Mouse (Mus musculus) regulatory T cell (primary cell): ENCODE results near the gene Unc45a.
"Not testable (repeated sequence)": the region's sequence is repeated elsewhere in the genome, so short reads cannot be mapped to it uniquely, and the experiment has no call there.

ENCODE experiments used
- in situ Hi-C: fragments of 300-600 bp; cut with MboI, MseI; formaldehyde crosslinking; loops from one replicate; pipeline ENCODE4 v1.15.1; 2025; ENCODE audit warnings: high pct_unique_total_duplicates

Gene Unc45a

GRCm38 (mm10) chr7:80330278-80330677, 10.5 kb downstream of the Unc45a start:
- in situ Hi-C loops = no loop called here

DNA sequence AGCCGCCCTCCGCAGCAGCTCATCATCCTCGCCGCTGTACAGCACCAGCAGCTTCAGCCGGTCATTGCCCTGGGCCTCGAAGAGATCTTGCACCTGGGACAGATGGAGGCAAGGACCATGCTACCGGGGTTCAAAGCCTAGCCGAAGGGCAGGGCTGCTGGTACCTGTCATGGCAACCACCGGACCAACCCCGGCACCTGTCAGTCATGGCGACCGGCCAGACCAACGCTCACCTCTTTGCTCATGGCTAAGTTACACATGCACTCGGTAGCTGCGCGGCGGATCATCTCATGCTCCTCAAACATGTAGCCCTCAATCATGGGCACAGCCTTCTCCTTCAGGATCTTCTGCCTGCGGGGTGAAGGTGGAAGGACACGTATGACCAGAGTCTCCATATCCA, 14.7 kb downstream of the Unc45a start:
- in situ Hi-C loops = no loop called here

- in situ Hi-C loops = no loop called here
Measured at GRCm38 (mm10) chr7:80325292-80325868, 15.4 kb downstream of the Unc45a start.

DNA sequence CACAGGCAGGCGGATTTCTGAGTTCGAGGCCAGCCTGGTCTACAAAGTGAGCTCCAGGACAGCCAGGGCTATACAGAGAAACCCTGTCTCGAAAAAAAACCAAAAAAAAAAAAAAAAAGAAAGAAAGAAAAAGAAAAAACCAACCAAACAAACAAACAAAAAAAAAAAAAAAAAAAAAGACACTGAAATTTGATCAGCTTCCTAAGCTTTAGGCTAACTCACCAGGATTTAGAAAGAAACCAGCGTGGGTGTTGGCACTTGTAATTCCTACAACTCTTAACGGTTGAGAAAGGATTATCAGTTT, 16.0 kb downstream of the Unc45a start:
- in situ Hi-C loops = not testable (repeated sequence)

GRCm38 (mm10) chr7:80324043-80324815, 16.6 kb downstream of the Unc45a start, which contains the start of gene Rccd1:
Gene Rccd1 (minus strand): TSS chr7:80324454.
- in situ Hi-C loops = no loop called here

DNA sequence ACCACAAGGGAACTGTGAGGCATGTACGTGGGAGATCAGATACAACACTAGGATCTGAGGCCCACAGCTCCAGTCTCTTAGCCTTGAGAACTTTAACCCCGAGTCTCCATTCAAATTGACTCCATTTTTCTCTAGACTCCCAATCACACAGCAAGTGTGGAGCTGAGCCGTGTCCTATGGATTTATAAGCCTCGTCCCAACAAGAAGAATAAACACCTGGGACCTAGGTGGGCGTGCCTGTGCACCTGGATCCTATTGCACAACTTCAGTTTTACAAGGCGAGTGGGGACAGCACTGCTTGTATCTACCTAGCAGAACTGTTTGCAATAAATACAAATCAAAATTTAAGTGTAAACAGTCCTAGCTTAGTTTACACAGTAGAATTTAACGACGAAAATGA, 17.5 kb downstream of the Unc45a start:
- in situ Hi-C loops = no loop called here

DNA sequence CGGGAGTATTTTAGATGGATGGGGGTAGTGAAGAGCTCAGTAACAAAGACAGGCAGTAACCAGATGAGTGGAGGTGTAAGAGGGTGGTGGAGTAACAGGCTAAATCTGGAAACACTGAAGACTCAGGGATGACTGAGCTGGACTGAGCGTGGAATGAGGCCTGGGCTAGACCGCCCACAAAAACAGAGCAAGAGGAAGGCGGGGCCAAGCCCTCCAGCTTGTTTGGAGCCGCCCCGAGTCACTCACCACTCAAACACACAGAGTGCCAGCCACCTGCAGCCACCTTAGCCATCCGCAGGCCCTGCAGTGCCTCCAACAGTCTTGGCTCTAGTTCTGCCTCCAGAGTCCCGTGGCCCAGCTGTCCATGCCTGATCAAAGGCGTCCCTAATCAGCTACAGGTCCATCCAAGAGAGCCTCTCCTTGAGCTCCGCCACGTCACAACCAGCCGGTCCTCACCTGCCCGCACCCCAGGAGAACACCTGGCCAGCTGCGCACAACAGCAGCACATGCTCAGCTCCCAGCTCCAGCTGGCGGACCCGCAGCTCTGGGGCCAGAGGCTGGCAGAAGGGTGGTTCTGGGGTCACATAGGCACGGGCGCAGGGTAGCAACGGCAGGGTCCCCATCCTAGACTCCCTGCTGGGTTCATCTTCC, 20.8 kb downstream of the Unc45a start:
- in situ Hi-C loops = no loop called here

DNA sequence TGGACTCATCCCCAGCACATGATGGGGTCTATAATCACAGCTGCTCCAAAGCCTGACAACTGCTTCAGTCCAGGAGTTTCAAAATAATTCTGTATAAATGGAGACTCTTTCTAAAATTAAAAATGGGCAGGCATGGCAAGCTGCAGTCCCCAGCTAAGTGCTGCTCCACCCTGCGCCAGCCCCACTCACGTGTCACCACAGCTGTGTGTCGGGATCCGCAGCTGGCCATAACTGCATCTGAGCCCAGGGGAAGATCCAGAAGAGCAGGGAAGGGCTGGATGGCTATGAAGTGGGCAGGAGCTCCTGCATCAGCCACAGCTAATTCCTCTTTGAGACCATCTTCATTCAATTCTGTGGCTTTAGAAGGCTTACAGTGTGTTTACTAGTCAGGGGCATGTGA, 22.1 kb downstream of the Unc45a start:
- in situ Hi-C loops = no loop called here

GRCm38 (mm10) chr7:80317439-80318115, 23.2 kb downstream of the Unc45a start:
- in situ Hi-C loops = no loop called here

DNA sequence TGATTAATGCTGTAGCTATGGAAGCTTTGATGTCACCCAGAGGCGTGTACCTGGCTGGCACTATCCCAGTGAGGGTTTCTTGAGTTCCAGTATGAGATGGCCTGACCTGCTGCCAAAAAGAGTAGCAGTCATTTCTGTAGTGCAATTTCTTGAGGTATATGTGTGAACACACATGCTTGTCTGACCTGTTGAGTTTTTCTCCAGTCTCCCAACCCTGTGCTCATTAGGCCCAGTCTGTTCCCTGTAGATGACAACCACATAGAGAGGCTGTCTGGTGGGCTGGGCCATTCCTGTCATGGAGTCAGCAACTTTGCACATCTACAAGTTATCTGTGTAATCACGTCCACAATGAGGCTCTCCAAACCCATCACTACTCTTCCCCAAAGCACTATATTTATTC, 25.1 kb downstream of the Unc45a start:
- in situ Hi-C loops = no loop called here

DNA sequence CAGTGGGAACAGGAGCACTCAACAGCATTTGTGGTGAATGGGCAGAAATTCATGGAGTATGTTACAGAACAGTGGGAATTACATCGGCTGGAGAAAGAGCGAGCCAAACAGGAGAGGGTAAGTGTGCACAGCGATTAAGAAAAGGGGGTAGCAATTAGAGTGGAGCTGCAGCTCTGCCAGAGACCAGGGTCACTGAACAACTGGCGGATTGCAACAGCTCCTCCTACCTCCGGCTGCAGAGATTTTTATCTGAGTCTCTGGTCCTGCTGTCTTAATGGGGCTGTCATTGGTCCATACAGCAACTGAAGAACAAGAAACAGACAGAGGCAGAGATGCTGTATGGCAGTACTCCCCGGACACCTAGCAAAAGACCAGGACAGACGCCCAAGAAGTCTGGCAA, 30.0 kb downstream of the Unc45a start:
- in situ Hi-C loops = no loop called here

GRCm38 (mm10) chr7:80307766-80308165, 33.0 kb downstream of the Unc45a start:
- in situ Hi-C loops = no loop called here

GRCm38 (mm10) chr7:80301522-80301921, 39.3 kb downstream of the Unc45a start:
- in situ Hi-C loops = no loop called here

GRCm38 (mm10) chr7:80299568-80299967, 41.2 kb downstream of the Unc45a start:
- in situ Hi-C loops = no loop called here

- in situ Hi-C loops = no loop called here
Measured at GRCm38 (mm10) chr7:80298754-80299153, 42.1 kb downstream of the Unc45a start.

GRCm38 (mm10) chr7:80297041-80297440, 43.8 kb downstream of the Unc45a start:
- in situ Hi-C loops = no loop called here

GRCm38 (mm10) chr7:80296462-80296861, 44.3 kb downstream of the Unc45a start:
- in situ Hi-C loops = no loop called here

DNA sequence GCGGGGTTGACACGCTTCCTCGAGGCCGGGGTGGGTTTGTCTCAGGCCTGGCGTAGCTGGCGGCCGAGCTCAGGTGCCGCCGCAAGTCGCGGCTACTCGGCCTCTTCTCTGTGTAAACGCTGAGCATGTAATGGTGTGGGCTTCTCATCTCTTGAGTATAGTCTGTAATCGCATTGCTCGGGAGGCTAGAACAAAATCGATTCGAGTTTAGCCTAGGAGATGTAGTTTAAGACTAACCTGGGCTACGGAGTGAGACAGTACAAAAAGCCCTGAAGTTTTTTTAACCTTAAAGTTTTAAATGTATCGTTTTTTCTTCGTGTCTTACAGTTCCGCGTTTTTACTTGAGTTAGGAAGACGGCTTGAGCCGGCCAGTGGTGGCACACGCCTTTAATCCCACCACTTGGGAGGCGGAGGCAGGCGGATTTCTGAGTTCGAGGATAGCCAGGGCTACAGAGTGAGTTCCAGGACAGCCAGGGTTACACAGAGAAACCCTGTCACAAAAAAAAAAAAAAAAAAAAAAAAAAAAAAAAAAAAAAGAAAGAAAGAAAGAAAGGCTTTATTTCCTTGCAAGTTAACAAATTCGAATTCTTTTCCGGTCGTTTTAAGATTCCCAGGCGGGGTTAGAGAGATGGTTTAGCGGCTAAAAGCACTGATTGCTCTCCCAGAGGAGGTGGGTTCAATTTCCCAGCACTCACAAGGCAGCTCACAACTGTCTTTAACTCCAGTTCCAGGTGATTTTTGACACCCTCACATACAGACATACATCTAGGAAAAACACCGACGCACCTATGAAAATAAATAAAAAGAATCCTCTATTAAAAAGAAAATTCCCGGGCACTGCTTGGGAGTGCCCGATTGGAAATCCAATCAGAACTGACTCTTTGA, 45.8 kb downstream of the Unc45a start:
- in situ Hi-C loops = no loop called here

DNA sequence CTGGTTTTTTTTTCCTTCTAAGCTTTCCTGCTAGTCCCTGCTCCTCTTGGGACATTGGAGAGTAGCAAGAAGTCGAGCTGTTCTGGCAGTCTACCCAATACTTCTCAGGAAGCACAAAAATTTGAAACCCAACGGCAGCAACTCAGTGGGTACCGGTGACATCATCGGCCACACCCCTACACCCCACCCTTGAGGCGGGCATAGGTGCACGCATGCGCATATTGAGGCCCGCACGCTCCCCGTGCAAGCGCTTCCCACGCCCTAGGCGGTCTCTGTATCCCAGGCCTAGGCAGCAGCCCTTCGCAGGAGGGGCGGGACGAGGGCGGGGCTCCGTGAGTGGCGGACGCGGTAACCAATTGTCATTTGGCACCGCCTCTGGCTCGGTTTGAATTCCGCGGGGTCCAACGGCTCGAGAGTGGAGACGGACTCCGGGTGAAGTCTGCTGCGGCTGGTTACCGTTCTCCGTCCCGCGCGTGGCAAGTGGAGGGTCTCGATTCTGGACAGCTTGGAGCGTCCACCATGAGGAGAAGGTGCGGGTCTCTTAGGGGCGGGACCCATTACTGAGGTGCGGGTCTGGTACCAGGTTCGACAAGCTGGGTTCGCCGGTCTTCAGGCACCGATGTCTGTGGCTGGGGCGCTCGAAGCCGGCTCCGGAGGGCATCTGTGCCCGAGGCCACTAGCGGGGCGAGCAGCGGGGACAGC, 46.6 kb downstream of the Unc45a start, which contains the start of gene Prc1:
TSS of gene Prc1 (plus strand) at position 389 of the 702 bp plus-strand sequence.
- in situ Hi-C loops = no loop called here

GRCm38 (mm10) chr7:80287736-80288135, 53.1 kb downstream of the Unc45a start:
- in situ Hi-C loops = loop anchor here (10.0 kb wide), 1 partner anchor 1057 kb away; the partner anchor contains the start of gene Rps17

- in situ Hi-C loops = loop anchor here (10.0 kb wide), 1 partner anchor 1059 kb away; the partner anchor contains the start of gene Rps17
Measured at GRCm38 (mm10) chr7:80285725-80286124, 55.1 kb downstream of the Unc45a start.
